Mouse (Mus musculus) neutrophil, adult 83 days (primary cell): ENCODE data around the gene Psg20. TPM values are rescaled to one million over a fixed set of nuclear protein-coding genes. Genes with fewer than 3 reads are reported as not detected.

Experiments used
- total RNA-seq, 2 experiments: library from RNA; stranded (reverse); gene quantifications; one replicate each; pipeline ENCODE4 v1.2.4; 2023

Gene Psg20
- not detected for total RNA-seq

DNA sequence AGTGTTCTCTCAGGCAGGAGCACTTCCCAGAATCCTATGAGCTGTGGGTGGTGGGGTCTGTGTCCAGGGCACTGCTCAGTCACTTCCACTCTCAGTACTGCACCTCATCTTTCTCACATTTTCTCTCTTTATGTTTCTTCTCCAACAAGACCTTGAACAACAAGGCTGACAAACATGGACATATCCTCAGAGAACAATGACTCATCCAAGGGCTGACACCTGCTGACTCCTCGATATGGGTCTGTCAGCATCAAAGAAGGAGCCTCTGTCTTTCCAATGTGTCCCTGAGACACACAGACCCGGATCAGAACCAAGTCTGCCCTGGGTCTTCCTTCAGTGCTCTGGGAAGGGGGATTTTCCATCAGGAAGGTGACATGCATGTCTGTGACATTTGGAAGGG lies at the start of gene Psg20:
Psg20 (minus strand) TSS at position 101 of the 400 bp plus-strand sequence.

DNA sequence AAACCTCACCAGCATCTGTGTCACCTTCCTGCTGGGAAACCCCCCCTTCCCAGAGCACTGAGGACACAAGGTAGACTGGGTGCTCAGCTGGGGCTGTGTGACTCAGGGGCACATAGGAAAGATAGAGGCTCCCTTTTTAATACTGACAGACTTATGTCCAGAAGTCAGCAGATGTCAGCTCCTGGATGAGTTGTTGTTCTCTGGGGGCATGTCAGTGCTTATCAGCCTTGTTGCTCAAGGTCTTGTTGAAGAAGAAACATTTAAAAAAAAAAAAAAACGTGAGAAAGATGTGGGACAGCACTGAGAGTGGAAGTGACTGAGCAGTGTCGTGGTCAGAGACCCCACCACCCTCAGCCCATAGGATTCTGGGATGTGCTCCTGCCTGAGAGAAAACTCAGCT lies 31.8 kb upstream of the Psg20 start, which contains the start of gene Psg22:
Psg22 (plus strand) TSS at position 301 of the 400 bp plus-strand sequence.

DNA sequence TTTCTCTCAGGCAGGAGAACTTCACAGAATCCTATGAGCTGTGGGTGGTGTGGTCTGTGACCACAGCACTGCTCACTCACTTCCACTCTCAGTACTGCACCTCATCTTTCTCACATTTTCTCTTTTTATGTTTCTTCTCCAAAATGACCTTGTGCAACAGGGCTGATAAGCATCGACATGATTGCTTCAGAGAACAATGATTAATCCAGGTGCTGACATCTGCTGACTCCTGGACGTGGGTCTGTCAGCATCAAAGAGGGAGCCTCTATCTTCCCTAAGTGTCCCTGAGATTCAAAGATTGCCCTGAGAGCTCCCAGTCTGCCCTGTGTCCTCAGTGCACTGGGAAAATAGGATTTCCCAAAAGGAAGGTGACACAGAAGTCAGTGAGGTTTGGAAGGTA lies 29.4 kb downstream of the Psg20 start, which contains the start of gene Psg21:
Psg21 (minus strand) TSS at position 101 of the 400 bp plus-strand sequence.

Other genes starting within 250 kb of the Psg20 start
- not detected for gene Psg26, start 202.0 kb downstream of the Psg20 start, total RNA-seq
- gene Psg25, start 153.9 kb downstream of the Psg20 start, total RNA-seq = not detected
- not detected for gene Psg27, start 118.9 kb downstream of the Psg20 start, total RNA-seq
- not detected for gene Psg23, start 69.7 kb downstream of the Psg20 start, total RNA-seq
- gene Psg21, start 29.5 kb downstream of the Psg20 start, total RNA-seq = not detected
- not detected for gene Psg22, start 31.9 kb upstream of the Psg20 start, total RNA-seq
- gene Psg19, start 112.3 kb upstream of the Psg20 start, total RNA-seq = not detected
- gene Psg17, start 135.4 kb upstream of the Psg20 start, total RNA-seq = not detected
- not detected for gene Mill2, start 153.8 kb upstream of the Psg20 start, total RNA-seq
- gene Pglyrp1, start 185.1 kb upstream of the Psg20 start, total RNA-seq = 1,000 to 10,000 TPM; 1,945 to 1,998 TPM
- 10 to 100 TPM; 12.4 to 17.8 TPM for gene Ccdc61, start 224.2 kb upstream of the Psg20 start, total RNA-seq
- under 1 TPM in 1 of 2 experiments, not detected in 1; 0.04 TPM for gene Nova2, start 239.7 kb upstream of the Psg20 start, total RNA-seq